Mouse (Mus musculus) bone marrow, adult 2 months (tissue): ENCODE data around the gene S1pr2.

Source experiments
- CTCF ChIP-seq: fragments of 200-500 bp; IDR thresholded peaks from 2 replicates; pipeline ENCODE4 v1.5.1; 2011; ENCODE audit warnings: low read length, control low read depth; ENCODE audit not compliant: control insufficient read depth, insufficient read depth
- POLR2A ChIP-seq: fragments of 200-500 bp; IDR thresholded peaks from 2 replicates; pipeline ENCODE4 v1.6.1; 2011; ENCODE audit warnings: low read depth, mild to moderate bottlenecking, control low read depth, low read length, borderline replicate concordance; ENCODE audit not compliant: control insufficient read depth

DNA sequence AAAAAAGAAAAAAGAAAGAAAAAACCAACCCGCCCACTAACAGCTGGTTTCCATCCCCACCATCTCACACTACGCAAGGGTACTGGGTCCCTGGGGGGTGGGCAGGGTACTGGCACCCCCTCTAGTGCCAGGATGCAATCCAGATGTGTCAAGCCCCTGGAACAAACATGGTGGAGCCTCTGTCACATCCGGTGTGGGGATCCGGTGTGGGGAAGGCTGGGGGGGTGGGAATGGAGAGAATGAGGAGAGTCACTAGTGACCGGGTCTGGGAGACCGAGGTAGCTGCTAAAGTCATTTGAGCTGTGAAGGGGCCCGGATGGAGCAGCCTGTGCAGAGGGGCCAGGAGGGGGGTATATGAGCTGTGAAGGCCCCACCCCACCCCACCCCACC is 4.8 kb downstream of the S1pr2 start:
- TF ChIP-seq POLR2A (no peak), CTCF (no peak)
